Mouse (Mus musculus): ENCODE measurements around the gene Phf13.
"Not testable (repeated sequence)": the region's sequence is repeated elsewhere in the genome, so short reads cannot be mapped to it uniquely, and the experiment has no call there.

Phf13 gene

GRCm38 (mm10) chr4:152036464-152036863, 40.4 kb upstream of the Phf13 start:
- Histone ChIP-seq H3K4me1 (replicated peaks; ENCODE audit: low read depth, low read length) (peaks cover 66% of the 10 kb centered on the region), H3K27me3 (ENCODE audit: insufficient read depth, low read length) (peaks cover 24% of the 10 kb centered on the region), H3K36me3 (ENCODE audit: insufficient read depth, low read length) (peaks cover 13% of the 10 kb centered on the region)
- peak; percentile 17; the same call in 1 of the 2 replicates for TF ChIP-seq CTCF (conservative IDR thresholded peaks at IDR 0.05; ENCODE audit: low read length)
- H3K4me3 ChIP-seq (replicated peaks; ENCODE audit: low read length); H3K9me3 ChIP-seq (ENCODE audit: low read length): not testable (repeated sequence)

DNA sequence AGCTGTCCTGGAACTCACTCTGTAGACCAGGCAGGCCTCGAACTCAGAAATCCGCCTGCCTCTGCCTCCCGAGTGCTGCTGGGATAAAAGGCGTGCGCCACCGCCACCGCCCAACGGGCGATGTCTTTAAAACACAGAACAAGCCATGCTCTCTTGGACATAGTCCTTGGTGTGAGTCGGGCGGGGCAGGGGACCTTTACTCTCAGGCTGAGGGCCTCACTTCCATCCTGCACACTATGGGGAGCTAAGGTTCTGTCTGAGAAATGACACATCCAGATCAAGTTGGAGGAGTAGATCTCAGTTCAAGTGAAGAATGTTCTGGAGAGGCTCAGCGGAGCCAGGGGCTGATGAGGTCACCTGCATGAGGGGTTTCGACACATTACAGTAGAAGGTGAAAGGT, 36.9 kb upstream of the Phf13 start:
- peaks cover 66% of the 10 kb centered on the region for H3K4me1 ChIP-seq (replicated peaks; ENCODE audit: low read depth, low read length)
- H3K27me3 ChIP-seq (ENCODE audit: insufficient read depth, low read length), result peaks cover 26% of the 10 kb centered on the region
- H3K4me3 ChIP-seq (replicated peaks; ENCODE audit: low read length), result peak overlapping the region; percentile 74
- H3K36me3 ChIP-seq (ENCODE audit: insufficient read depth, low read length), result peaks cover 5% of the 10 kb centered on the region; the same call in 1 of the 2 replicates
- TF ChIP-seq CTCF (conservative IDR thresholded peaks at IDR 0.05; ENCODE audit: low read length), result no peak
- no peak for TF ChIP-seq NANOG (IDR thresholded peaks at IDR 0.05; ENCODE audit: borderline replicate concordance, low read length)
- H3K9me3 ChIP-seq (ENCODE audit: low read length), result no peaks in the 10 kb centered on the region

- no peak overlapping the region for H3K4me3 ChIP-seq (replicated peaks; ENCODE audit: low read length)
- H3K9me3 ChIP-seq (ENCODE audit: low read length), result no peaks in the 10 kb centered on the region
- peaks cover 26% of the 10 kb centered on the region for H3K27me3 ChIP-seq (ENCODE audit: insufficient read depth, low read length)
- TF ChIP-seq CTCF (conservative IDR thresholded peaks at IDR 0.05; ENCODE audit: low read length) (no peak; the same call in 1 of the 2 replicates), POU5F1 (IDR thresholded peaks at IDR 0.05; ENCODE audit: borderline replicate concordance, low read length) (no peak), NANOG (IDR thresholded peaks at IDR 0.05; ENCODE audit: borderline replicate concordance, low read length) (no peak)
- peaks cover 23% of the 10 kb centered on the region for H3K36me3 ChIP-seq (ENCODE audit: insufficient read depth, low read length)
- peaks cover 74% of the 10 kb centered on the region for H3K4me1 ChIP-seq (replicated peaks; ENCODE audit: low read depth, low read length)
Observed at GRCm38 (mm10) chr4:152029997-152030396, 33.9 kb upstream of the Phf13 start.

GRCm38 (mm10) chr4:152029087-152029486, 33.0 kb upstream of the Phf13 start:
- peaks cover 32% of the 10 kb centered on the region for H3K36me3 ChIP-seq (ENCODE audit: insufficient read depth, low read length)
- TF ChIP-seq POU5F1 (IDR thresholded peaks at IDR 0.05; ENCODE audit: borderline replicate concordance, low read length) (no peak), NANOG (IDR thresholded peaks at IDR 0.05; ENCODE audit: borderline replicate concordance, low read length) (no peak), CTCF (conservative IDR thresholded peaks at IDR 0.05; ENCODE audit: low read length) (peak; percentile 6; the same call in 1 of the 2 replicates)
- H3K27me3 ChIP-seq (ENCODE audit: insufficient read depth, low read length), result peaks cover 22% of the 10 kb centered on the region
- no peaks in the 10 kb centered on the region for H3K9me3 ChIP-seq (ENCODE audit: low read length)
- peaks cover 83% of the 10 kb centered on the region for H3K4me1 ChIP-seq (replicated peaks; ENCODE audit: low read depth, low read length)
- H3K4me3 ChIP-seq (replicated peaks; ENCODE audit: low read length), result no peak overlapping the region

DNA sequence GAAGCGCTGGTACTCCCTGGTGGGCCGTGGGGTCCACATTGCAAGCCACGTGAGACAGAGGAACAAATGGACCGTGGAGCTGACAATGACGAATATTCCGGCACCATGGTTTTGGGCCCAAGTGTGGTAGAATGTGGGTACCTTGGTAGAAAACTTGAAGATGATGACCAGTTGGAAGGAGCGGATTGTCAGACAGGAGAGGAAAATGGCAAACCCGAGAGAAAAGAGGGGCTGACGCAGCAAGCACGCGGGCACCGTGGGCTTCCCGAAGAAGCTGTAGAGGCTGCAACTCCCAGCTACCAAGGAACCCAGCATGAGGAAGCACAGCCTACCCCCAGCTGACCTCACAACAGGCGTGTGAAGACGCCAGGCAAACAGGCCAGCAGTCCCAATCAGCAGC, 32.4 kb upstream of the Phf13 start:
- Histone ChIP-seq H3K36me3 (ENCODE audit: insufficient read depth, low read length) (peaks cover 37% of the 10 kb centered on the region), H3K4me3 (replicated peaks; ENCODE audit: low read length) (peak overlapping the region; percentile 96)
- TF ChIP-seq NANOG (IDR thresholded peaks at IDR 0.05; ENCODE audit: borderline replicate concordance, low read length) (no peak), POU5F1 (IDR thresholded peaks at IDR 0.05; ENCODE audit: borderline replicate concordance, low read length) (no peak), CTCF (conservative IDR thresholded peaks at IDR 0.05; ENCODE audit: low read length) (no peak)

GRCm38 (mm10) chr4:152027524-152027923, 31.5 kb upstream of the Phf13 start, which contains the start of gene Zbtb48:
Gene Zbtb48, minus strand, starts transcription at chr4:152027671.
- peaks cover 12% of the 10 kb centered on the region for H3K27me3 ChIP-seq (ENCODE audit: insufficient read depth, low read length)
- H3K4me1 ChIP-seq (replicated peaks; ENCODE audit: low read depth, low read length), result peaks cover 80% of the 10 kb centered on the region
- peak within 1 kb of the TSS; percentile 96 for H3K4me3 ChIP-seq (replicated peaks; ENCODE audit: low read length)
- TF ChIP-seq NANOG (IDR thresholded peaks at IDR 0.05; ENCODE audit: borderline replicate concordance, low read length) (no peak), CTCF (conservative IDR thresholded peaks at IDR 0.05; ENCODE audit: low read length) (no peak), POU5F1 (IDR thresholded peaks at IDR 0.05; ENCODE audit: borderline replicate concordance, low read length) (no peak)
- H3K9me3 ChIP-seq (ENCODE audit: low read length), result no peaks in the 10 kb centered on the region
- peaks cover 46% of the 10 kb centered on the region for H3K36me3 ChIP-seq (ENCODE audit: insufficient read depth, low read length)

More for the DNA sequence above, 32.4 kb upstream of the Phf13 start:
- Histone ChIP-seq H3K4me1 (replicated peaks; ENCODE audit: low read depth, low read length) (peaks cover 81% of the 10 kb centered on the region), H3K9me3 (ENCODE audit: low read length) (no peaks in the 10 kb centered on the region), H3K27me3 (ENCODE audit: insufficient read depth, low read length) (peaks cover 16% of the 10 kb centered on the region)

DNA sequence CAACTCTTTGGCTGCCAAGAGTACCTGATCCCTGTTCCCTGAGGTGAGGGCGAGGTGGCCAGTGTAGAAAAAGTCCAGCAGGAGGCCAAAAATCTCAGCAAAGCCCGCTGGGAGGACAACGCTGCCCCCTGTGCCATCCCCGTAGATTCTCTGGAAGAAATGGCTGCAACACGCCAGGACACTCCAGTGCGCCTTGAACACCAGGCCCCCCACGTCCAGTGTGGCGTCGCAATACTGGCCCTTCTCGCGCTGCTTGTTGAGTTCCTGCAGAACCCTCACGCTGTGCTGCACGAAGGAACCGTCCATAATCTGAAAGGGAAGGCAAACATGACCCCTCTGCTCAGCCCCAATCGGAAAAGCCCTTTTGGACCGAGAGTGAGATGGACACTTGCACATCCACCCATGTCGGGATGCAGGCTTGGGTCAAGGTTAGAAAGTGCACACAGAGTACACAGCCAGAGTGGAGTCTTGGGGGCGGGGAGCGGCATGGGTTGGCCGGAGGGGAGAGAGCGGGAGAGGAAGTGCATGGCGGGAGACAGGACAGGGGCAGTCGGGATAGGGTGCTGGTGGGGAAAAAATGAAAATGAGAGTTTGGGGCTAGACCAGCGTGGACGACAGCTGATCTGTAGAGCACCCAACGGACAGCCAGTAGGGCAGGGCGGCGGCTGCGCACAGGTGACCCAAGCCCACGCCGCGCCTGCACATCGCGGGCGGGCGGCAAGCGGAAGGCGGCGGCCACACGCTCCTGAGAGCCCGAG, 30.9 kb upstream of the Phf13 start:
- H3K36me3 ChIP-seq (ENCODE audit: insufficient read depth, low read length), result peaks cover 52% of the 10 kb centered on the region
- peaks cover 80% of the 10 kb centered on the region for H3K4me1 ChIP-seq (replicated peaks; ENCODE audit: low read depth, low read length)
- H3K4me3 ChIP-seq (replicated peaks; ENCODE audit: low read length), result peak overlapping the region; percentile 96
- peaks cover 7% of the 10 kb centered on the region for H3K27me3 ChIP-seq (ENCODE audit: insufficient read depth, low read length)
- no peak for TF ChIP-seq NANOG (IDR thresholded peaks at IDR 0.05; ENCODE audit: borderline replicate concordance, low read length)
- no peak for TF ChIP-seq POU5F1 (IDR thresholded peaks at IDR 0.05; ENCODE audit: borderline replicate concordance, low read length)
- no peak for TF ChIP-seq CTCF (conservative IDR thresholded peaks at IDR 0.05; ENCODE audit: low read length)
- H3K9me3 ChIP-seq (ENCODE audit: low read length), result no peaks in the 10 kb centered on the region

GRCm38 (mm10) chr4:152024525-152024924, 28.5 kb upstream of the Phf13 start:
- H3K36me3 ChIP-seq (ENCODE audit: insufficient read depth, low read length), result peaks cover 72% of the 10 kb centered on the region
- TF ChIP-seq CTCF (conservative IDR thresholded peaks at IDR 0.05; ENCODE audit: low read length) (no peak), NANOG (IDR thresholded peaks at IDR 0.05; ENCODE audit: borderline replicate concordance, low read length) (no peak), POU5F1 (IDR thresholded peaks at IDR 0.05; ENCODE audit: borderline replicate concordance, low read length) (no peak)

DNA sequence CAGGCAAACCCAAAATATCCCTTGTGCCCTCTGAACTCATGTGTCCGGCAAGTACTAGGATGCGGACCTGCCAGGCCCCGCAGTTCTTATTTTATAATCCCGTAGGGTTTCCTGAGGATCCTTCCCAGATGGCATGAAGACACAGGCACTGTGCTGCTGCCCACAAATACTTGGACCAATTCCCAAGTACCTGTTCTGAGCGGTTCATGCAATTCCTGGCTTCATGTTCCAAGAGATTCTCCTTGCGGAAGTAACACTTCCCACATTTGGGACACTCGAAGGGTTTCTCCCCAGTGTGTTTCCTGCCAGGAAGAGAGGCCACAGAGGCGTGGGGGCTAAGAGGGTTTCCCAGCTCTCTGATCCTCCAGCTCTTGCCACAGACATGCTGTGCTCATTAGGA, 26.4 kb upstream of the Phf13 start:
- Histone ChIP-seq H3K4me3 (replicated peaks; ENCODE audit: low read length) (no peak overlapping the region), H3K36me3 (ENCODE audit: insufficient read depth, low read length) (peaks cover 92% of the 10 kb centered on the region), H3K27me3 (ENCODE audit: insufficient read depth, low read length) (no peaks in the 10 kb centered on the region), H3K9me3 (ENCODE audit: low read length) (no peaks in the 10 kb centered on the region), H3K4me1 (replicated peaks; ENCODE audit: low read depth, low read length) (peaks cover 81% of the 10 kb centered on the region)
- TF ChIP-seq POU5F1 (IDR thresholded peaks at IDR 0.05; ENCODE audit: borderline replicate concordance, low read length) (no peak), NANOG (IDR thresholded peaks at IDR 0.05; ENCODE audit: borderline replicate concordance, low read length) (no peak), CTCF (conservative IDR thresholded peaks at IDR 0.05; ENCODE audit: low read length) (no peak)

More at GRCm38 (mm10) chr4:152024525-152024924, 28.5 kb upstream of the Phf13 start:
- Histone ChIP-seq H3K4me1 (replicated peaks; ENCODE audit: low read depth, low read length) (peaks cover 84% of the 10 kb centered on the region), H3K9me3 (ENCODE audit: low read length) (no peaks in the 10 kb centered on the region), H3K4me3 (replicated peaks; ENCODE audit: low read length) (no peak overlapping the region), H3K27me3 (ENCODE audit: insufficient read depth, low read length) (no peaks in the 10 kb centered on the region)

Measured in E14TG2a.4 (cell line).